Mouse (Mus musculus) megakaryocyte progenitor cell, adult 5-6 weeks (primary cell): ENCODE results near the gene Glis2. TPM values are rescaled to one million over a fixed set of nuclear protein-coding genes. Genes with fewer than 3 reads are reported as not detected.
A peak's percentile ranks its signal among the peaks of the same experiment; 100 is the strongest.

Experiments
- ATAC-seq: replicated peaks from 2 replicates; pipeline ENCODE4 v1.8.0; 2016; ENCODE audit warnings: mild to moderate bottlenecking, moderate TSS enrichment, inconsistent platforms; ENCODE audit not compliant: poor library complexity
- total RNA-seq, 2 experiments: library from RNA; stranded (forward) in 1 of 2; stranded (reverse) in 1 of 2; fragments of 157-497, 149-512 nt in 1 of 2; fragments of 200-1000 nt in 1 of 2; gene quantifications; 2 replicates each; pipeline versions ENCODE4 v1.2.3 to v1.2.4; 2015 to 2017

Gene Glis2
- total RNA-seq, 2 experiments from 2014 or later: 1.1 to 1.5 TPM

DNA sequence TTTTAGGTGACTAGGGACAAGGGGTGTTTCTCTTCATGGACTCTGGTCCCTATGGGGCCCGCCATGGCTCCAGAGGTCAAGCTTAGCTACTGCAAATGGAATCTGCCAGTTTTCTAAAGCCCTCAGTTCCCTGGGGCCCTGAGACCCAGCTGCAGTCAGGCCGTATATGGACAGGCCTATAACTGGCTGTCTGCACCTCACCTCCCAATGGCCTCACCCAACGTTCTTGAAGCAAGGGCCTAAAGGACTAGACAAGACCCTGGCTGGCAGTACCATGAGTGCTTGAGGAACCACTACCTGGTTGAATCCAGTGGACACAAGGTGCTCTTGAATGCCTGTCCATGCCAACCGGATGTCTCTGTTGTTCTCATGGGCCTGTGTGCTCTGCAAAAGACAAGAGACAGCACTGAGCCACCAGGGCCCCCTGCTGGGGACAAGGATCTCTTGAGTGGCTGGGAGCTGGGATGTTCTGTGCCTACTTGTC lies 60.8 kb downstream of the Glis2 start:
- ATAC-seq: no peak

- ATAC-seq: peak; percentile 60
These were observed 61.5 kb downstream of the Glis2 start for GRCm38 (mm10) chr16:4655764-4656570.

DNA sequence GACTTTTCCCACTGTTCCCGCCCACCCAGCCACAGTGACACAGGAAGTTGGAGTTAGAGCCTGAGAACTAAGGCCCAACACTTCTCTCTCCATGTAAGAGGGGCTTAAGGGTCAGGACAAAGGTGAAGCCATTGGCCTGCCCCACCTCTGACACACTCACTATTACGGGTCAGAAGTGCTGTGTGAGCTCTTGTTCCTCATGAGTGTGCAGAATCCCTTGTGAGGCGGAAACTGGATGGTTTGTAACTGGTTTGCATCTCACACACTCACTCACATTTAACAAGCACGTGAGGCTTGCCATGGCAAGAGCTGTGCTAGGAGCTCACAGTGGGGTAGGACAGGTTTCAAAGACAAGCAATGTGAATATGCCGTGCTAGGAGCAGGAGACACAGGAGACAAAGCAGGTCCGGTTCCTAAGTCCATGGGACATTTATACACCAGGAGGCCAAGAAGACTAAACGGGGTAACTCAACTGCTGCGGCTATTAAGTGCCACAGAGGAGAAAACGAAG lies 62.1 kb downstream of the Glis2 start:
- ATAC-seq: no peak

DNA sequence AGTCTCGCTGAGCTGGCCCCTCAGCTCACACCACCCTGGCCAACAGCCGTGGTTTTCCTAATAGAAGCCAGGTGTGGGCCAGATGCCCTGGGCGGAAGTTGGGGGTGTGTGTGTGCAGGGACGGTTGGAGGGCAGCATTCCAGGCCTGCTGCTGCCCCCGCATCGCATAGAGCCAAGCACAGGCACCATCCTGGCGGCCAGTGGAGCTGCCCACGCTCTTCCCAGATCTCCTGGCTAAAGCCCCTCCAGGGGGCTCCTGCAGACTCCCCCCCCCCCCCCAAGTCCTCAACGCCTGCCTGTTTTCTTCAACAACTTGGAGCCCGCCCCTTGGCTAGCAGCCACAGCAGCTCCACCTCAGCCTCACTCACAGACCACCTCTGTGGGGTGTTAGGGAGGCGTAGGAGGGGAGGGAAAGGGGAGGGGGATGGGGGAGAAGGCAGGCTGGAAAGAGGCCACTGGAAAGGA lies 64.3 kb downstream of the Glis2 start:
- peak; percentile 31; the same call in 1 of the 2 replicates for ATAC-seq

GRCm38 (mm10) chr16:4659326-4659725 lies 64.8 kb downstream of the Glis2 start:
- no peak for ATAC-seq

GRCm38 (mm10) chr16:4661605-4662004 lies 67.1 kb downstream of the Glis2 start:
- ATAC-seq: no peak

GRCm38 (mm10) chr16:4663806-4664205 lies 69.3 kb downstream of the Glis2 start:
- no peak for ATAC-seq

DNA sequence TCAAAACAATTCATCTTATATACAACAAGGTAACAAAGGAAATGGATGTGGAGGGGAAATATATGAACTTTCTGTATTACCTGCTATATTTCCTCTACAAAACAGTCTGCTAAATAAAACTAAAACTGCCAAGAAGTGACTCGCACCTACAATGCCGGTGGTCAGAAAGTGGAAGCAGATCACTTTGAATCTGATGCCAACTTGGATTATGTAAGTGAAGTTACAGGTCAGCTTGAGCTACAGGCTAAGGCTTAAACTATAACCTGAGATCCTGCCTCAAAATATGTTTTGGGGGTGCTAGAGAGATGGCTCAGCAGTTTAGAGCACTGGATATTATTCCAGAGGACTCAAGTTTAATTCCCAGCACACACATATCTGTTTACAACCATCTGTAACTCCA lies 71.2 kb downstream of the Glis2 start:
- no peak for ATAC-seq

DNA sequence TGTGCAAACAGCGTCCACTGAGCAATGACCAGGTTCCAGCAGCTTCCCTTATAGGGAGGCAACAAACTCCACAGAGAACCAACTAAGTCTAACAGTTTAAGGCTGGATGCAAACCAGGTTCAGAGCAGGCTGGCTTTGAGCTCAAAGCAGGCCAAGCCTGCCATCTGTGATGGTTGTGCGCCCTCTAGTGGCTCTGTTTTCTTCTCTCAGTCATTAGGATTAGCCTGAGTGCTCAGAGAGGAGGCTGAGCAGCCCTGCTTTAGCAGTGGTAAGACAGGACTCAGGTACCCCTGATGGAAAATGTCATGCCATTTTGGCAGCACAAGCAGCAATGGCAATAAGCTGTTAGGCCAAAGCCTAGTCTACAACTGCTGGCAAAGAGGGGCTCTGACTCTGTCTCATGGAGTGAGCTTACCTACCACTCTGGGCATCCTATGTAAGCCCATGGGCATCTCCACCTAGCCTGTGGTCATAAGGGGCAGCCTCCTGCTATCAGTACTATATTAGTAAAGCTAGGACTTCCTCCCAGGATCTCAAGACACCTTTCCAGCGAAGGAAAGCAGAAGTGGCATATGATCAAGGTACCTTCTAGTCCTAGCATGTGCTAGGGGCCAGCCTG lies 72.8 kb downstream of the Glis2 start:
- peak; percentile 98 for ATAC-seq

DNA sequence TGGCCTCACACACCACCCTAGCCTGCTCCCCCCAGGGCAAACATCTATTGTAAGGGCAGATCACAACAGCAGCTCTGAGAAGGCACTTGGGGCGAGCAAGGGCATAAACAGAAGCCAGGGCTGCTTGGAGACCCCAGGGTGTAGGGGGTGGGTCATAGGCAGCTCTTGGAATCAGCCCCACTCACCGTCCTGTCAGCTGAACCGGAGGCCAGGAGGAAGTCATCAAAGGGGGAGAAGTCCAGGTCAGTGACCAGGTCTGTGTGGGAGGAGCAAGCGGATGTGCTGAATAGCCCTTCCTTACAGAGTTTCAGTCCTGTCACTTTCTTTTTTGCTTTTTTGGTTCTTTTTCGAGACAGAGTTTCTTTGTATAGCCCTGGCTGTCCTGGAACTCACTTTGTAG lies 75.8 kb downstream of the Glis2 start:
- ATAC-seq: no peak

GRCm38 (mm10) chr16:4674091-4674490 lies 79.6 kb downstream of the Glis2 start:
- ATAC-seq: peak; percentile 83

Other genes with a start within 250 kb of the Glis2 start
- 1.1 and 2.7 TPM in 2 replicates for gene Adcy9, start 174.2 kb upstream of the Glis2 start, total RNA-seq (2015)
- gene Adcy9, start 174.2 kb upstream of the Glis2 start, total RNA-seq (2017): 3.7 and 4.7 TPM in 2 replicates
- gene Srl, start 52.9 kb upstream of the Glis2 start, total RNA-seq (2015): 2.9 and 4.4 TPM in 2 replicates
- gene Srl, start 52.9 kb upstream of the Glis2 start, total RNA-seq (2017): 13.9 and 18.7 TPM in 2 replicates
- gene Tfap4, start 34.9 kb upstream of the Glis2 start, total RNA-seq (2015): 37.1 and 41.2 TPM in 2 replicates
- gene Tfap4, start 34.9 kb upstream of the Glis2 start, total RNA-seq (2017): 42.0 and 53.9 TPM in 2 replicates
- gene Pam16, start 30.3 kb downstream of the Glis2 start, total RNA-seq (2015): 74.0 and 86.1 TPM in 2 replicates
- 19.1 and 35.2 TPM in 2 replicates for gene Pam16, start 30.3 kb downstream of the Glis2 start, total RNA-seq (2017)
- 0.07 and 0.49 TPM in 2 replicates for gene Vasn, start 45.2 kb downstream of the Glis2 start, total RNA-seq (2015)
- gene Vasn, start 45.2 kb downstream of the Glis2 start, total RNA-seq (2017): 0.17 and 0.34 TPM in 2 replicates
- gene Dnaja3, start 45.3 kb downstream of the Glis2 start, total RNA-seq (2015): 24.6 and 26.3 TPM in 2 replicates
- 59.5 and 71.1 TPM in 2 replicates for gene Dnaja3, start 45.3 kb downstream of the Glis2 start, total RNA-seq (2017)
- 62.1 and 67.0 TPM in 2 replicates for gene Coro7, start 85.1 kb downstream of the Glis2 start, total RNA-seq (2015)
- gene Coro7, start 85.1 kb downstream of the Glis2 start, total RNA-seq (2017): 34.1 and 40.2 TPM in 2 replicates
- 61.8 and 64.7 TPM in 2 replicates for gene Nmral1, start 124.6 kb downstream of the Glis2 start, total RNA-seq (2015)
- gene Nmral1, start 124.6 kb downstream of the Glis2 start, total RNA-seq (2017): 65.5 and 70.5 TPM in 2 replicates
- gene Hmox2, start 131.6 kb downstream of the Glis2 start, total RNA-seq (2015): 68.6 and 81.1 TPM in 2 replicates
- gene Hmox2, start 131.6 kb downstream of the Glis2 start, total RNA-seq (2017): 74.7 and 78.8 TPM in 2 replicates
- 10.3 and 12.2 TPM in 2 replicates for gene Cdip1, start 195.6 kb downstream of the Glis2 start, total RNA-seq (2015)
- 10.7 and 11.5 TPM in 2 replicates for gene Cdip1, start 195.6 kb downstream of the Glis2 start, total RNA-seq (2017)
- not detected in 2 replicates for gene 4930562C15Rik, start 240.7 kb downstream of the Glis2 start, total RNA-seq (2015)
- not detected in 2 replicates for gene 4930562C15Rik, start 240.7 kb downstream of the Glis2 start, total RNA-seq (2017)